Mouse (Mus musculus) olfactory bulb, adult 2 months (tissue): ENCODE data around the gene Lrrc8b. TPM values are rescaled to one million over a fixed set of nuclear protein-coding genes. Genes with fewer than 3 reads are reported as not detected.

Experiments
- H3K27ac ChIP-seq: fragments of 200-500 bp; 2 replicates; pipeline ENCODE4 v1.5.1; 2012; ENCODE audit warnings: low read depth, low read length; ENCODE audit not compliant: insufficient read depth
- H3K4me1 ChIP-seq: fragments of 200-500 bp; 2 replicates; pipeline ENCODE4 v1.6.1; 2012; ENCODE audit warnings: low read length; ENCODE audit not compliant: control insufficient read depth, insufficient read depth
- H3K4me3 ChIP-seq: fragments of 200-500 bp; 2 replicates; pipeline ENCODE4 v1.5.1; 2012; ENCODE audit warnings: mild to moderate bottlenecking, low read depth, low read length, moderate library complexity; ENCODE audit not compliant: insufficient read depth
- CTCF ChIP-seq: fragments of 200-500 bp; IDR thresholded peaks from 2 replicates; pipeline ENCODE4 v1.5.1; 2012; ENCODE audit warnings: low read depth, mild to moderate bottlenecking, low read length, moderate library complexity; ENCODE audit not compliant: insufficient read depth
- POLR2A ChIP-seq: fragments of 200-500 bp; IDR thresholded peaks from 2 replicates; pipeline ENCODE4 v1.6.1; 2012; ENCODE audit warnings: mild to moderate bottlenecking, low read depth, low read length, moderate library complexity; ENCODE audit not compliant: insufficient read depth
- WGBS: fragments of 180-500 bp; shearing (Covaris S2); methylation state at CpG from one replicate; pipeline ENCODE4 v1.1.7; 2018; 5-methylcytosine and 5-hydroxymethylcytosine counted together
- polyA plus RNA-seq: library from polyadenylated mRNA; stranded (reverse); fragments of >200 nt; gene quantifications from 2 replicates; pipeline ENCODE4 v1.2.4, GENCODE M21; 2012; ENCODE audit warnings: low replicate concordance; ENCODE audit not compliant: missing spikeins, insufficient read depth, insufficient read length

The Lrrc8b gene
- polyA plus RNA-seq, 1 experiment = not detected

- Histone ChIP-seq H3K4me3 (no peak overlapping the region), H3K4me1 (peaks cover 36% of the 10 kb centered on the region), H3K27ac (no peak overlapping the region)
- WGBS = 91% methylated on average over 7 of the region's 7 CpGs
- no peak for TF ChIP-seq CTCF
- TF ChIP-seq POLR2A = no peak
These were observed 81.0 kb downstream of the Lrrc8b start for GRCm38 (mm10) chr5:105496586-105496985.

- WGBS = 34% methylated on average over 4 of the region's 4 CpGs
These were observed 82.9 kb downstream of the Lrrc8b start for GRCm38 (mm10) chr5:105498429-105499000.

GRCm38 (mm10) chr5:105499396-105499795 lies 83.8 kb downstream of the Lrrc8b start:
- TF ChIP-seq CTCF (no peak), POLR2A (no peak)
- 11% methylated on average over 1 of the region's 1 CpGs for WGBS
- Histone ChIP-seq H3K27ac (no peak overlapping the region), H3K4me1 (peaks cover 30% of the 10 kb centered on the region), H3K4me3 (no peak overlapping the region)

More at GRCm38 (mm10) chr5:105498429-105499000, 82.9 kb downstream of the Lrrc8b start:
- no peak overlapping the region for H3K4me3 ChIP-seq
- H3K4me1 ChIP-seq = peaks cover 33% of the 10 kb centered on the region
- TF ChIP-seq POLR2A (no peak), CTCF (no peak)
- peak overlapping the region; percentile 67 for H3K27ac ChIP-seq

GRCm38 (mm10) chr5:105500132-105501121 lies 84.9 kb downstream of the Lrrc8b start:
- Histone ChIP-seq H3K27ac (peak overlapping the region; percentile 34), H3K4me3 (no peak overlapping the region), H3K4me1 (peaks cover 22% of the 10 kb centered on the region)
- TF ChIP-seq CTCF (no peak), POLR2A (no peak)
- 26% methylated on average over 12 of the region's 12 CpGs for WGBS

GRCm38 (mm10) chr5:105501136-105501535 lies 85.6 kb downstream of the Lrrc8b start:
- Histone ChIP-seq H3K4me3 (no peak overlapping the region), H3K4me1 (peaks cover 19% of the 10 kb centered on the region), H3K27ac (peak overlapping the region; percentile 34)
- 84% methylated on average over 3 of the region's 3 CpGs for WGBS
- TF ChIP-seq CTCF (no peak), POLR2A (no peak)

GRCm38 (mm10) chr5:105508813-105509212 lies 93.2 kb downstream of the Lrrc8b start:
- Histone ChIP-seq H3K4me1 (no peaks in the 10 kb centered on the region), H3K4me3 (no peak overlapping the region), H3K27ac (no peak overlapping the region)
- 95% methylated on average over 6 of the region's 6 CpGs for WGBS
- TF ChIP-seq CTCF (no peak), POLR2A (no peak)

GRCm38 (mm10) chr5:105512297-105512696 lies 96.7 kb downstream of the Lrrc8b start:
- no peak for TF ChIP-seq POLR2A
- Histone ChIP-seq H3K4me1 (no peaks in the 10 kb centered on the region), H3K4me3 (no peak overlapping the region), H3K27ac (no peak overlapping the region)
- 70% methylated on average over 4 of the region's 4 CpGs for WGBS

- 77% methylated on average over 6 of the region's 6 CpGs for WGBS
- Histone ChIP-seq H3K4me1 (peaks cover 8% of the 10 kb centered on the region; the same call in 1 of the 2 replicates), H3K27ac (no peak overlapping the region), H3K4me3 (no peak overlapping the region)
- TF ChIP-seq POLR2A (no peak), CTCF (no peak)
These were observed 100.0 kb downstream of the Lrrc8b start for GRCm38 (mm10) chr5:105515532-105515931.

GRCm38 (mm10) chr5:105516290-105516689 lies 100.7 kb downstream of the Lrrc8b start:
- H3K4me3 ChIP-seq = no peak overlapping the region
- no peak for TF ChIP-seq CTCF
- TF ChIP-seq POLR2A = no peak
- peaks cover 8% of the 10 kb centered on the region; the same call in 1 of the 2 replicates for H3K4me1 ChIP-seq
- no peak overlapping the region for H3K27ac ChIP-seq
- 80% methylated on average over 3 of the region's 3 CpGs for WGBS
